Mouse (Mus musculus) mouse trophoblast stem cell (cell line): ENCODE results near the gene Ehbp1.

Experiments
- in situ Hi-C, 2 experiments: fragments of 300-500 bp; cut with MseI, MboI; formaldehyde crosslinking; loops; 2 replicates in 1 of 2; 3 replicates in 1 of 2; pipeline ENCODE4 v1.15.1; 2025

Gene Ehbp1

DNA sequence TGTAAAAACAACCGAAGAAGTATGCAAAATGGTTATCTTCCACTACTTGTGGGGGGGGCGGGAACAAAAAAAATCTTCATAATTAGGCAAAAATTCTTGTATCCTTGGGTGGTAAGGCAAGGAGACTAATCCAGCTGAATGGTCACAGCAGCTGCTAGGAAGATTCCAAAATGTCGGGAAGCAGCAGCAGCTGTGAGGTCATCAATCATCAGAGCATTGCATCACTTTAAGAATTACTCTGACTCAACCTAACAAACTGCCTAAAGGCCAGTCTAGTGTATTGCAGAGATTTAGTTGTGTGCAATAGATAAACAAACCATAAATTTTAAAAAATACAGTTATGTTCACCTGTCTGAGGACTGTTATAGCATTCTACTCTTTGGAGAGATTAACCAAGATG is 368.5 kb downstream of the Ehbp1 start:
- in situ Hi-C loops = no loop called here

DNA sequence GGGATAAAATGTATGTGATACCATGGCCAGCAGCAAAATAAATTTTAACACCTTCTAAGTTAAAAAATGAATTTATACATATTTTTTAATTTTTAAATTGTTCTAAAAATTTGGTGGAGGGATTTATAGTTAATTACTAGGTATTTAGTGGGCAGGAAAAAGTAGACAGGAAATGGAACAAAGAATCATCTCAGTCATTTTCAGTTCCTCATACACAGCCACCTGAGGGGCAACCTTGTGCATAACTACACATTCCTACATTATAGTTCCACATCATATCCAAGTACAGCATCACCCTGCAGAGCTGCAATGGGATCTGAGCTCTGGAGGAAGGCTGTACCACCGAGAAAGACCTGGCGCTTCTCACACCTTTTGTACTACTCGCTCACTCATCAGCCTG is 373.2 kb downstream of the Ehbp1 start:
- in situ Hi-C loops = no loop called here
